Mouse (Mus musculus): ENCODE data around the gene Gm9821.

The Gm9821 gene

GRCm38 (mm10) chr2:91996006-91996405 is 50.5 kb downstream of the Gm9821 start:
- POLR2A ChIA-PET: interaction anchor here in 2 of 4 experiments (0.7 to 1.9 kb wide), 3 partner anchors 8 to 13 kb away, joined by 3 to 9 read pairs (median 3); no protein-coding TSS in a partner anchor
- CTCF ChIA-PET: interaction anchor here in 1 of 4 experiments (0.6 kb wide), 1 partner anchor 440 kb away, joined by 3 read pairs; no protein-coding TSS in a partner anchor
